Mouse (Mus musculus): ENCODE measurements around the gene Ifi208. TPM values are rescaled to one million over a fixed set of nuclear protein-coding genes. Genes with fewer than 3 reads are reported as not detected.

Ifi208 gene
- polyA plus RNA-seq (2014; fragmentation: Illumina TruSeq; extraction: RNeasy Lipid Tissue Mini Kit (QIAGEN cat#74804); ENCODE audit: low read depth, low replicate concordance) = 7.4 TPM

DNA sequence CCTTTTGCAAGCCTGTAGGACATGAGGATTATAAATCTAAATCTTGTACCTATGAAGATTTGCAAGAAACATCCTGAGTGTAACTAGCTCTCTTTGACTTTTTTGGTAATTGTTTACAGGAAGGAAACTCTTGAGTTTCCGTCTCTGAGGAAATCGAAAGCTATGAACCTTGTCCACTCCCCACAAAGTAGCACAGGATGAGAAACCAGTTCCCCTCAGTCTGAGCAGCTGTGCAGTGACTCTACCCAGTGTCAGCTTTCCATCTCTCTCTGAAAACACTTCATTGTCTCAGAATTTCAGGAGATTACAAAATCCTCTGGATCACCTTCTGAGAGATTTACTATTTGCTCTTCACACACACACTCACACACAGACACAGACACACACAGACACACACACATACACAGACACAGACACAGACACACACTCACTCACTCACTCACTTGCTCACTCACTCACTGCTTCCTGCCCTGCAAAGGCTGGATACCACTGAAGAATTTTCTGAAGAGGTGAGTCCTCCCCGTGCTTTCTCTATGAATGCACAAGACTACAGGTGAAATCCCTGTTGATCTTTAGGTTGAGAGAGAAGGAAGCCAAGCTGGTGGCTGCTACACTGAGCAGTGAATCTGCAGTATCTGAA is at the start of gene Ifi208:
Gene Ifi208 (plus strand): TSS at position 218 of the 640 bp plus-strand sequence.

GRCm38 (mm10) chr1:173630622-173631021 is 42.9 kb upstream of the Ifi208 start, which contains the start of gene Ifi209:
TSS of gene Ifi209 (plus strand) at chr1:173630917.

GRCm38 (mm10) chr1:173741656-173742055 is 68.2 kb downstream of the Ifi208 start, which contains the start of gene Ifi207:
TSS of gene Ifi207 (minus strand) at chr1:173741747.

Other genes starting within 250 kb of the Ifi208 start
- gene Ifi206, start 182.6 kb upstream of the Ifi208 start, polyA plus RNA-seq (2014; fragmentation: Illumina TruSeq; extraction: RNeasy Lipid Tissue Mini Kit (QIAGEN cat#74804); ENCODE audit: low read depth, low replicate concordance) = 2.9 TPM
- gene Ifi214, start 137.7 kb upstream of the Ifi208 start, polyA plus RNA-seq (2014; fragmentation: Illumina TruSeq; extraction: RNeasy Lipid Tissue Mini Kit (QIAGEN cat#74804); ENCODE audit: low read depth, low replicate concordance) = not detected
- 9.6 TPM for gene Ifi213, start 74.4 kb upstream of the Ifi208 start, polyA plus RNA-seq (2014; fragmentation: Illumina TruSeq; extraction: RNeasy Lipid Tissue Mini Kit (QIAGEN cat#74804); ENCODE audit: low read depth, low replicate concordance)
- gene Ifi209, start 42.8 kb upstream of the Ifi208 start, polyA plus RNA-seq (2014; fragmentation: Illumina TruSeq; extraction: RNeasy Lipid Tissue Mini Kit (QIAGEN cat#74804); ENCODE audit: low read depth, low replicate concordance) = 11.1 TPM
- 13.1 TPM for gene Ifi207, start 68.1 kb downstream of the Ifi208 start, polyA plus RNA-seq (2014; fragmentation: Illumina TruSeq; extraction: RNeasy Lipid Tissue Mini Kit (QIAGEN cat#74804); ENCODE audit: low read depth, low replicate concordance)
- gene Ifi204, start 93.3 kb downstream of the Ifi208 start, polyA plus RNA-seq (2014; fragmentation: Illumina TruSeq; extraction: RNeasy Lipid Tissue Mini Kit (QIAGEN cat#74804); ENCODE audit: low read depth, low replicate concordance) = 40.2 TPM
- gene Ifi211, start 239.4 kb downstream of the Ifi208 start, polyA plus RNA-seq (2014; fragmentation: Illumina TruSeq; extraction: RNeasy Lipid Tissue Mini Kit (QIAGEN cat#74804); ENCODE audit: low read depth, low replicate concordance) = 14.0 TPM

All from adrenal gland, adult 10 weeks (tissue).